Mouse (Mus musculus) layer of hippocampus, adult 2 months (tissue): Measurements from ENCODE around the gene Arhgef28. TPM values are rescaled to one million over a fixed set of nuclear protein-coding genes. Genes with fewer than 3 reads are reported as not detected.

Experiments used
- DNase-seq, 2 experiments: peaks; one replicate each; pipeline ENCODE4 v3.0.0; 2022; ENCODE audit warnings: low spot score in 2 of 2
- H3K27ac ChIP-seq: fragments of 200-600 bp; 2 replicates; pipeline ENCODE4 v1.8.1; 2022
- H3K4me3 ChIP-seq: fragments of 200-600 bp; 2 replicates; pipeline ENCODE4 v1.8.1; 2022; ENCODE audit warnings: mild to moderate bottlenecking
- CTCF ChIP-seq: fragments of 200-600 bp; conservative IDR thresholded peaks from 2 replicates; pipeline ENCODE4 v1.8.1; 2022; ENCODE audit warnings: antibody characterized with exemption, mild to moderate bottlenecking, moderate library complexity
- long read RNA-seq, 2 experiments: library from polyadenylated mRNA; stranded (forward); transcript quantifications; one replicate each; pipeline ENCODE4 v2.0.0; 2021; ENCODE audit warnings: borderline mapping rate in 2 of 2
- total RNA-seq, 2 experiments: library from RNA; stranded (reverse); gene quantifications; 2 replicates each; pipeline ENCODE4 v1.2.3; 2021

The Arhgef28 gene
- total RNA-seq = 100 to 1,000 TPM; 103 to 110 TPM
- long read RNA-seq, experiment 1, full-length matches to known transcripts = 3 of 24 reads
- long read RNA-seq, experiment 1, partial matches to known transcripts = 7 of 24 reads
- long read RNA-seq, experiment 1, other reads (novel, unspliced or antisense) = 14 of 24 reads
- long read RNA-seq, experiment 2, full-length matches to known transcripts = 2 of 39 reads
- long read RNA-seq, experiment 2, partial matches to known transcripts = 21 of 39 reads
- long read RNA-seq, experiment 2, other reads (novel, unspliced or antisense) = 16 of 39 reads

GRCm38 (mm10) chr13:98205771-98206545 lies at the start of gene Arhgef28:
Arhgef28 (minus strand) TSS chr13:98206439.
- peak; percentile 71 for TF ChIP-seq CTCF
- H3K4me3 ChIP-seq = peak within 1 kb of the TSS; percentile 89
- peak within 1 kb of the TSS; percentile 95 for H3K27ac ChIP-seq
- DNase-seq = peak; percentile 40 to 60

DNA sequence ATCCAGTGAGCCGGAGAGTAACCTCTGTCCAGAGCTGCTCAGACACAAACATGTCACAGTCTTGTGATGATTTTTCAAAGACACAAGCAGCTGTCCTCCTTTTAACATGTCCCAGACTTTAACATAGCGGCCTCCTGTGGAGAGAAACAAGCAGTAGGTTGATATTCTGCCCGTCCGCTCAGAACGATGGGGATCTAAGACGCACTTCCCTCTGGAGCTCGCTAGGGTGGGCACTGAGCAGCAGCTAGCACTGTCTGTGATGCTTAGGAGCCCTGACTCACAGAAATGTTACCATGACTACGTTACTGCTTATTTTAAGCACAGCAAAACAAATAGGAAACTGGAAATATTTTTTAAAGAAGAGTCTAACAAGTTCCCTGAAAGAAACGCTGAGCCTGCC lies 48.7 kb upstream of the Arhgef28 start:
- Histone ChIP-seq H3K4me3 (0 out of 2 replicates have a peak overlapping the region, but pooled peaks have one; percentile 6), H3K27ac (peak overlapping the region; percentile 71)
- TF ChIP-seq CTCF = peak; percentile 81
- DNase-seq = peak; percentile 65 to 89

DNA sequence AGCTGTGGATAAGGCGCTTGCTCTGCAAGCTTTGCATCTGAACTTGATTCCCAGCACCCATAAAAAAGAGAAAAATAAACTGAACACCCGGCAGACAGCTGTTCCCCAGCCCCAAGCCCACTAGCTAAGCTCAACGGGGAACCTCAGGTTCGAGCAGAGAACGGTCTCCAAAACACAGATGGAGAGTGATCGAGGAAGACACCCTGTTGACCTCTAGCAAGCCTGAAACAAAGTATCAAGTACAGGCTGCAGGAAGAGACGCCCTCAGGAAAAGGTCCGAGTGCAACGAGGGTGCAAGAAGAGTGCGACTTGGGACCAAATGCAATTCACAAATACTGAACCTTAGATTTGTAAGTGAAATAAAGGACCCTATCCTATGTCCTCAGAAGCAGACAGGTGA lies 43.4 kb upstream of the Arhgef28 start:
- DNase-seq = no peak
- H3K27ac ChIP-seq = no peak overlapping the region
- no peak overlapping the region for H3K4me3 ChIP-seq
- TF ChIP-seq CTCF = no peak

- no peak for DNase-seq
- no peak overlapping the region for H3K27ac ChIP-seq
- no peak for TF ChIP-seq CTCF
- no peak overlapping the region for H3K4me3 ChIP-seq
These were observed 39.1 kb upstream of the Arhgef28 start for GRCm38 (mm10) chr13:98245386-98245785.

GRCm38 (mm10) chr13:98244571-98245350 lies 38.5 kb upstream of the Arhgef28 start:
- DNase-seq = no peak
- H3K4me3 ChIP-seq = no peak overlapping the region
- TF ChIP-seq CTCF = no peak
- peak overlapping the region; percentile 20; the same call in 1 of the 2 replicates for H3K27ac ChIP-seq

DNA sequence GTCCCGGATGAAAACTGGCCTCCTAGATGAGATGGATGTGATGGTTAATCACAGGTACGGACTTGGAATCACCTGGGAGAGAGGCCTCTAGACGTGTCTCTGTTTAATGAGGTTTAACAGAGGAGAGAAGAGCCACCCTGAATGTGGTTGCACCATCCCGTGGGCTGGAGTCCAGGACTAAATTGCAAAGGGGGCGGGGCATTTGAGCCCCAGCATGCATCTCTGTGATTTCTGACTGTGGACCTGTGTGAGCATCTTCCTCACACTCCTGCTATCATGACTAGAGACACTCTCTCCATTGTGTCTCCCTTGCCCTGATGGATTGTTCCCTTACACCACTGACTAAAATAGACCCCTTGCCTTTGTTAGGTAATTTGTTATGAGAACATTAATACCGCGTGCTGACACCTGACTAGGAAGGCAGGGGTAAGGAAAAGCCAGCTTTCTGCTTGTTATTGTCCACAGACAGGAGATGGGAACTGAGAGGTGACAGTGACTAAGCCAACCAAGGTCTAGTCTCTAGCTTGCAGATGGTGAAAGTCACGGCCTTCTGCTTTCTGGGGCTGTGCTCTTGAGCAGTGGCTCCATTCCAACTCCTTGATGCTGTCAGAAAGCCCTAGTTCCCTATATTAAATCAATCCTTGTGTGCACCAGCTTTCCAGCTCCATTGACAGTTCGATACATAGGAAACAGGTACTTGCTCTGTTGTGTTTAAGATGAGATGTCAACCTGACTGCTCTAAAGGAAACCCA lies 35.5 kb upstream of the Arhgef28 start:
- no peak overlapping the region for H3K4me3 ChIP-seq
- no peak overlapping the region for H3K27ac ChIP-seq
- no peak for TF ChIP-seq CTCF
- no peak for DNase-seq

- DNase-seq = peak; percentile 74 to 88
- TF ChIP-seq CTCF = peak; percentile 97
- H3K27ac ChIP-seq = no peak overlapping the region
- H3K4me3 ChIP-seq = no peak overlapping the region
These were observed 33.9 kb upstream of the Arhgef28 start for GRCm38 (mm10) chr13:98239978-98240641.

DNA sequence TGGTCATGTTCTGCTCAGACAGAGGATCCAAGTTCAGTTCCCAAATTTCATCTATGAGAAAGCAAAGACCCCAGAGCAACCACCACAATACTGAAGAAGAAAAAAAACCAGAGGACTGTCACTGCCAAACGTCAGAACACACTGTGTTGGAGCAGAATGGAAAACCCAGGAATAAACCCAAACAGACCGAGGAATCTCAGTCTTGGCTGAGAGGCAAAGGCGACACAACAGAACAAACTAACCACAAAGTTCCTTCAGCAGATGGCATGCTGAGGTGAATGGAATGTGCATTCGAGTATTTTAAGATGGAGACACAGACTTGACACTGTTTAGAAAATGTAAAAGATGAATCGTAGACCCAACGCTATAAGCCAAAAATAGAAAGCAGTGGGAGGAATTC lies 29.2 kb upstream of the Arhgef28 start:
- TF ChIP-seq CTCF = no peak
- no peak overlapping the region for H3K4me3 ChIP-seq
- DNase-seq = peak in 1 of 2 experiments; percentile 30
- 0 out of 2 replicates have a peak overlapping the region, but pooled peaks have one; percentile 18 for H3K27ac ChIP-seq

- no peak for TF ChIP-seq CTCF
- DNase-seq = no peak
- Histone ChIP-seq H3K27ac (no peak overlapping the region), H3K4me3 (no peak overlapping the region)
These were observed 24.3 kb upstream of the Arhgef28 start for GRCm38 (mm10) chr13:98230511-98230910.

DNA sequence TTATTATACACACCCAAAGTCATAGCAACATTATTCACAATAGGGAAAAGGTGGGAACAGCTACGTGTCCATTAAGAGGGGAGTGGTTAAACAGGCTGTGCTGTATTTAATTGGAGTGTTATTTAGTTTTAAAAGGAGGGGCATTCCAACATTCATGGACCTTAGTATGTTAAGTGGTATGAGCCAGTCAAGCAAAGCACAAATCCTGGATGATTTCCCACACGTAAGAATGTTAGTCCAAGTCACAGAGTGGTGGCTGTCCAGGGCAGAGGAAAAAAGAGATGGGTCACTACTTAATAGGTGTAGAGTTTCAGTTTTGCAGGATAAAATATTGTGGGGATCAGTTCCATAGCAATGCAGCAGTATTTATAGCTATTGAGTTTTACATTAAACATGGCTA lies 20.0 kb upstream of the Arhgef28 start:
- Histone ChIP-seq H3K27ac (no peak overlapping the region), H3K4me3 (no peak overlapping the region)
- no peak for DNase-seq
- TF ChIP-seq CTCF = no peak

DNA sequence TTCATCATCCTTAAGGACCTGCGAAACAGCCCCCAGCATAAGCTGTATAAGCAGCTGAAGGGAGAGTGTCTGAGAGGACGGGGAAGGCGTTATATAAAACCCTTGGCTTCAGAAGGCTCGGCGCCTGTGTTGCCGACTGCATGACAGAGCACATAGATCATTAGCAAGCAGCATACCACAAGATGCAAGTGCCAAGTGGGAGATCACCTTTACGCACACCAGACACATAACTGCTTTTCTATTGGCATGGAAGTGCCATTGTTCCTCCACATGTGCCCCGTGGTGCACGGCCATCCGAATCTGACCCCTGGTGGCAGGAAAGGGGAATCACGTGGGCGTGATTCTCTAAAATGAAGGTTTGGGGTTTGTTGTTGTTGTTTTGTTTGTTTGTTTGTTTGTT lies 16.6 kb upstream of the Arhgef28 start:
- no peak for DNase-seq
- peak; percentile 81 for TF ChIP-seq CTCF
- peak overlapping the region; percentile 17; the same call in 1 of the 2 replicates for H3K4me3 ChIP-seq
- H3K27ac ChIP-seq = no peak overlapping the region

- Histone ChIP-seq H3K4me3 (no peak overlapping the region), H3K27ac (no peak overlapping the region)
- TF ChIP-seq CTCF = 0 out of 2 replicates have a peak, but pooled peaks have one; percentile 15
- DNase-seq = no peak
These were observed 3.9 kb upstream of the Arhgef28 start for GRCm38 (mm10) chr13:98210137-98210536.
